Mouse (Mus musculus): ENCODE results near the gene Ctf2.

DNA sequence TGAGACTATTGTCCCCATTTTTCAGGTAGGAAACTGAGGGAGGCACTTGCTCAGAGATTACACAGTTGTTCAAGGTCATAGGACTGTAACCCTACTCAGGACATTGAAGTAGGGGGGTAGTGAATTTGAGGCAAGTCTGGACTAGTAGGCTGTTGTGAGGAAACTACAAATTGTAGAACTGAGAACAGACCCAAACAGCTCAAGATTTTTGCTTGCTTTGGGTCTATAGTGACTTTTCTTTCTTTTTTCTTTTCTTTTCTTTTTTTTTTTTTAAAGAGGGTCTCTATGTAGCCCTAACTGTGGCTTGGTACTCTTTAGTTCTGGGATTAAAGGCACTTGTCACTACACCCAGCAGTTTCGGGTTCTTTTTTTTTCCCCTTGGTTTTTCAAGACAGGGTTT is 40.6 kb upstream of the Ctf2 start:
- TF ChIP-seq POLR2A (IDR thresholded peaks at IDR 0.05; ENCODE audit: low read depth, low read length): no peak
- no peak for TF ChIP-seq CTCF (conservative IDR thresholded peaks at IDR 0.05; ENCODE audit: insufficient read depth, insufficient read length, low read depth, low read length)

All from kidney, adult 2 months (tissue).